Mouse (Mus musculus): ENCODE measurements at regions not wholly inside any gene's neighbourhood (a gene's known extent, or its start where the extent isn't known, plus 50 kb on each side); places are given as distances from the start of the nearest gene placed in this dataset.

- TF ChIP-seq MAX (IDR thresholded peaks at IDR 0.05; ENCODE audit: low read length) (no peak), MEF2A (IDR thresholded peaks at IDR 0.05; ENCODE audit: extremely low read depth, insufficient replicate concordance, low read depth, low read length, poor library complexity, severe bottlenecking) (no peak), POLR2AphosphoS5 (IDR thresholded peaks at IDR 0.05; ENCODE audit: borderline replicate concordance, low read depth, low read length) (no peak), USF2 (IDR thresholded peaks at IDR 0.05; ENCODE audit: borderline replicate concordance in 1 of 2, insufficient read depth in 1 of 2, low read depth in 1 of 2, low read length in 2 of 2) (no peak), CHD1 (IDR thresholded peaks at IDR 0.05; ENCODE audit: low read depth, low read length) (no peak), TCF12 (IDR thresholded peaks at IDR 0.05; ENCODE audit: low read depth, low read length) (no peak), POLR2AphosphoS2 (IDR thresholded peaks at IDR 0.05; ENCODE audit: low read length) (no peak), RAD21 (IDR thresholded peaks at IDR 0.05; ENCODE audit: low read depth, low read length) (no peak)
- H3K9ac ChIP-seq (ENCODE audit: control insufficient read depth, low read depth, low read length, poor library complexity, severe bottlenecking) = no peak overlapping the region
- H3K9me3 ChIP-seq (replicated peaks; ENCODE audit: insufficient read depth, low read length) = no peaks in the 10 kb centered on the region
- DNase-seq (ENCODE audit: low read depth, low spot score) = no peak
- H3K36me3 ChIP-seq (ENCODE audit: control insufficient read depth in 1 of 2, insufficient read depth in 2 of 2, low read length in 2 of 2) = no peaks in the 10 kb centered on the region
- no peaks in the 10 kb centered on the region; a peak in 2 of 4 replicates for H3K27me3 ChIP-seq (ENCODE audit: control insufficient read depth in 1 of 2, insufficient read depth in 2 of 2, low read length in 2 of 2)
- H3K79me2 ChIP-seq (ENCODE audit: control insufficient read depth, insufficient read depth, low read length, poor library complexity) = no peaks in the 10 kb centered on the region
- H3K4me3 ChIP-seq (ENCODE audit: control insufficient read depth in 1 of 2, insufficient read depth in 1 of 2, low read depth in 2 of 2, low read length in 2 of 2) = no peak overlapping the region
- H3K27ac ChIP-seq (ENCODE audit: control insufficient read depth, low read depth, low read length) = no peak overlapping the region
- no peaks in the 10 kb centered on the region for H3K4me1 ChIP-seq (ENCODE audit: control insufficient read depth in 1 of 2, insufficient read depth in 2 of 2, low read length in 2 of 2)
Measured at GRCm38 (mm10) chr8:46365711-46366110, 71.2 kb upstream of the Helt start.

GRCm38 (mm10) chr8:46367125-46367524 is 72.7 kb upstream of the Helt start:
- H3K9me3 ChIP-seq (replicated peaks; ENCODE audit: insufficient read depth, low read length) = no peaks in the 10 kb centered on the region
- DNase-seq (ENCODE audit: low read depth, low spot score) = no peak
- no peak for TF ChIP-seq RCOR1 (IDR thresholded peaks at IDR 0.05; ENCODE audit: low read depth, low read length)
- H3K9ac ChIP-seq (ENCODE audit: control insufficient read depth, low read depth, low read length, poor library complexity, severe bottlenecking) = no peak overlapping the region
- no peaks in the 10 kb centered on the region for H3K36me3 ChIP-seq (ENCODE audit: control insufficient read depth in 1 of 2, insufficient read depth in 2 of 2, low read length in 2 of 2)
- H3K27me3 ChIP-seq (ENCODE audit: control insufficient read depth in 1 of 2, insufficient read depth in 2 of 2, low read length in 2 of 2) = no peaks in the 10 kb centered on the region; a peak in 1 of 4 replicates
- no peak overlapping the region for H3K27ac ChIP-seq (ENCODE audit: control insufficient read depth, low read depth, low read length)
- H3K4me1 ChIP-seq (ENCODE audit: control insufficient read depth in 1 of 2, insufficient read depth in 2 of 2, low read length in 2 of 2) = no peaks in the 10 kb centered on the region
- no peak overlapping the region for H3K4me3 ChIP-seq (ENCODE audit: control insufficient read depth in 1 of 2, insufficient read depth in 1 of 2, low read depth in 2 of 2, low read length in 2 of 2)
- H3K79me2 ChIP-seq (ENCODE audit: control insufficient read depth, insufficient read depth, low read length, poor library complexity) = no peaks in the 10 kb centered on the region

- H3K27me3 ChIP-seq (ENCODE audit: control insufficient read depth in 1 of 2, insufficient read depth in 2 of 2, low read length in 2 of 2) = no peaks in the 10 kb centered on the region
- H3K79me2 ChIP-seq (ENCODE audit: control insufficient read depth, insufficient read depth, low read length, poor library complexity) = no peaks in the 10 kb centered on the region
- H3K9ac ChIP-seq (ENCODE audit: control insufficient read depth, low read depth, low read length, poor library complexity, severe bottlenecking) = no peak overlapping the region
- DNase-seq (ENCODE audit: low read depth, low spot score) = no peak
- TF ChIP-seq TBP (IDR thresholded peaks at IDR 0.05; ENCODE audit: low read depth, low read length) (no peak), NRF1 (IDR thresholded peaks at IDR 0.05; ENCODE audit: insufficient read depth, low read depth, low read length, poor library complexity, severe bottlenecking) (no peak), POLR2AphosphoS2 (IDR thresholded peaks at IDR 0.05; ENCODE audit: low read length) (no peak), SMC3 (IDR thresholded peaks at IDR 0.05; ENCODE audit: low read depth, low read length) (no peak), GABPA (IDR thresholded peaks at IDR 0.05; ENCODE audit: low read depth, low read length) (no peak), E2F4 (IDR thresholded peaks at IDR 0.05; ENCODE audit: borderline replicate concordance, low read depth, low read length) (no peak), CHD2 (IDR thresholded peaks at IDR 0.05; ENCODE audit: low read length) (no peak), MAX (IDR thresholded peaks at IDR 0.05; ENCODE audit: low read length) (no peak), ETS1 (IDR thresholded peaks at IDR 0.05; ENCODE audit: low read depth, low read length) (no peak)
- no peak overlapping the region for H3K4me3 ChIP-seq (ENCODE audit: control insufficient read depth in 1 of 2, insufficient read depth in 1 of 2, low read depth in 2 of 2, low read length in 2 of 2)
- no peaks in the 10 kb centered on the region for H3K4me1 ChIP-seq (ENCODE audit: control insufficient read depth in 1 of 2, insufficient read depth in 2 of 2, low read length in 2 of 2)
- H3K36me3 ChIP-seq (ENCODE audit: control insufficient read depth in 1 of 2, insufficient read depth in 2 of 2, low read length in 2 of 2) = no peaks in the 10 kb centered on the region
- H3K27ac ChIP-seq (ENCODE audit: control insufficient read depth, low read depth, low read length) = no peak overlapping the region
- no peaks in the 10 kb centered on the region for H3K9me3 ChIP-seq (replicated peaks; ENCODE audit: insufficient read depth, low read length)
Measured at GRCm38 (mm10) chr8:46374092-46374491, 79.6 kb upstream of the Helt start.

Measured in MEL (cell line).